Mouse (Mus musculus): ENCODE data around the gene Chml. TPM values are rescaled to one million over a fixed set of nuclear protein-coding genes. Genes with fewer than 3 reads are reported as not detected.

The Chml gene
- polyA plus RNA-seq, 1 experiment: 2.6 TPM

DNA sequence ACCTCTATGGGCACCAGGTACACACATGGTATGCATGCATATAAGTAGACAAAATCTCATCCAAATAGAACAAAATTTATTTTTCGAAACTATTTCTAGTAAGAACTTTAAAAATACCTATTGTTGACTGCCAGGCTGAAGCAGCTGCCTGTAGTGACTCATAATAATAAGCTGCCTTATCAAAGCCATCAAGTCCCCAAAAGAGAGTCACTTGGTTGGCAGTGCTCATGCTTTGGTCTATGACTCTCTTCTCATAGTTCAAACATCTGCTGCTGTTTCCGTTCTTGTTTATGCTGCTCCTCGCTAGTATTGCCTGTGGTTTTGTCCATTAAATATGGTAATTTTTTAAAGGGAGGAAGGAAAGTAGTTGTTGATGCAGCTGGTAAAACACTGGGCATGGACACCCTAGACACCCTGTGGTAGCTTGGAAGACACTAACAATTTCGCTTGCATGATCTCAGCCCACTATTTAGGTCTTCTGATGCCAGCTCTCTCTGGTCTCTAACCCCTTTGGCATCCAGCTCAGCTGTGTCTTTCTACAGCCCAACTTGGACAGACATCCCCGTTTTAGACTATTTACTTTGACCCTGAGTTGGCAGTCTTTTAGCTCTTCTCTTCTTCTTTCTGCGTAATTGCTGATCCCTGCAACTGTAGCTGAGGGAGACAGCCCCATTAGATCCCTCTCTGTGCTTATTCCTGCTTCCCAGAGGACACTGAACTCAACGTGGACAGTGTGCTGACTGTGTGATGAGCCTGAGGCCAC lies 19.0 kb downstream of the Chml start:
- H3K4me3 ChIP-seq (replicated peaks; ENCODE audit: control insufficient read depth, low read depth, low read length): no peak overlapping the region
- no peak overlapping the region for H3K27ac ChIP-seq (ENCODE audit: control insufficient read depth, insufficient read depth, low read depth, low read length, poor library complexity)
- H3K4me1 ChIP-seq (ENCODE audit: control insufficient read depth, insufficient read depth, low read length): no peaks in the 10 kb centered on the region
- no peak for TF ChIP-seq POLR2A (IDR thresholded peaks at IDR 0.05; ENCODE audit: borderline replicate concordance, control insufficient read depth, low read depth, low read length)
- no peak for TF ChIP-seq CTCF (IDR thresholded peaks at IDR 0.05; ENCODE audit: control insufficient read depth, insufficient read depth, low read length)
- WGBS: 61% methylated on average over 7 of the region's 7 CpGs

DNA sequence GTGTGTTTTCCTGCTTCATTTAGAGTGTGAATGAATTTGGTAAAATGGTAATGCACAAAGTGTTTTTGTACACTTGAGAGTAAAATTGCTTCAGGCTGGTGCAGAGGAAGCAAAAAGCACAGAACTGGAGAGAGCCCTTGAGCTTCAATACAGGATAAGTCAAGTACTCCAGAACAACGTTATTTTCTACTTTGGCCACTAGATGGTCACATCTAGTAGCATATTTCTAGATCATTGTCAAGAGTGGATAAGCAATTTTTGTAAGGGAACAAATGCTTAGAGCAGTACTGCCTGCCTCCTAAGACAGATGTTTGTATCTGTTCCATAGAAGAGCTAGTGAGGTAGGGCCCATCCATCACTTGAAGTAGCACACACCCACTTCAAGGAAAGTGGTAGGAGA lies 21.1 kb downstream of the Chml start:
- no peak for TF ChIP-seq POLR2A (IDR thresholded peaks at IDR 0.05; ENCODE audit: borderline replicate concordance, control insufficient read depth, low read depth, low read length)
- no peak for TF ChIP-seq CTCF (IDR thresholded peaks at IDR 0.05; ENCODE audit: control insufficient read depth, insufficient read depth, low read length)
- 3% methylated on average over 1 of the region's 1 CpGs for WGBS
- no peaks in the 10 kb centered on the region for H3K4me1 ChIP-seq (ENCODE audit: control insufficient read depth, insufficient read depth, low read length)

DNA sequence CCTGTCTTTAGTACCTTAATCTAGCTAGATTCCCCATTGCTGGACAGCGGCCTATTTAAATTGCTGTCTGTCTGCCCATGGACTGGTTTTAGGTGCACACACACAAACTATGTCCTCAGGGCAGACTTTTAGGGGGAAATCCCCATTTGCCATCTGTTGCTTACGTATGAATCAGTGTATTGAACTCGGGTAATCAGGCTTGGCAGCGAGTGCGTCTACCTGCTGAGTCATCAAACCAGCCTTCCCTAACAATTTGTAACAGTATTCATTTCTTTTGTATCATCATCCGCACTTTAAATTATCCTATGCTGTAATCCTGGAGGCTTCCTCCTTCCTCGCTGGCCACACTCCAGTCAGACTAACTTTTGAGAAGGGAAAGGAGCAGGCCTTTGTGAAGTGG lies 22.7 kb downstream of the Chml start:
- WGBS: 70% methylated on average over 7 of the region's 7 CpGs
- H3K27ac ChIP-seq (ENCODE audit: control insufficient read depth, insufficient read depth, low read depth, low read length, poor library complexity): no peak overlapping the region

More for the DNA sequence above, 21.1 kb downstream of the Chml start:
- H3K4me3 ChIP-seq (replicated peaks; ENCODE audit: control insufficient read depth, low read depth, low read length): no peak overlapping the region
- no peak overlapping the region for H3K27ac ChIP-seq (ENCODE audit: control insufficient read depth, insufficient read depth, low read depth, low read length, poor library complexity)

DNA sequence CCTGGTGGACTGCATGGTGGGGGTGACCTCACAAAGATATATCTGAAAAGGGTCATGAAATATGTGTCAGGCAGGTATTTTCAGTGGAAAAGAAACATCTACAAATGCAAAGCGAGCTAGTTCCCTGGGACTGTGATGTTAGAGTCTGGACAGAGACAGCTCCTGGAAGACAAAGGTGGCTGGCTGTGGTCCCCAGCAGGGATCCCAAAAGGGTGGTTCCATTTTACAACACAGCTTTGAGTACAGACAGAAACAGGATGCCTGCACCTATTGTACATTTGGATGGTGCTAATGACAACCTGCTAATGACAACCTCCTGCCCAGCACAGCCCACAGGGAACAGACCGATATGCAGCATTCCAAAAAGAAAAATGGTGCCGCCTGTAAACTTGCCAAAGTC lies 23.2 kb downstream of the Chml start:
- Histone ChIP-seq H3K4me1 (ENCODE audit: control insufficient read depth, insufficient read depth, low read length) (no peaks in the 10 kb centered on the region), H3K4me3 (replicated peaks; ENCODE audit: control insufficient read depth, low read depth, low read length) (no peak overlapping the region), H3K27ac (ENCODE audit: control insufficient read depth, insufficient read depth, low read depth, low read length, poor library complexity) (no peak overlapping the region)
- 83% methylated on average over 3 of the region's 3 CpGs for WGBS
- no peak for TF ChIP-seq CTCF (IDR thresholded peaks at IDR 0.05; ENCODE audit: control insufficient read depth, insufficient read depth, low read length)
- no peak for TF ChIP-seq POLR2A (IDR thresholded peaks at IDR 0.05; ENCODE audit: borderline replicate concordance, control insufficient read depth, low read depth, low read length)

More for the DNA sequence above, 22.7 kb downstream of the Chml start:
- no peak for TF ChIP-seq CTCF (IDR thresholded peaks at IDR 0.05; ENCODE audit: control insufficient read depth, insufficient read depth, low read length)
- no peak for TF ChIP-seq POLR2A (IDR thresholded peaks at IDR 0.05; ENCODE audit: borderline replicate concordance, control insufficient read depth, low read depth, low read length)
- Histone ChIP-seq H3K4me1 (ENCODE audit: control insufficient read depth, insufficient read depth, low read length) (no peaks in the 10 kb centered on the region), H3K4me3 (replicated peaks; ENCODE audit: control insufficient read depth, low read depth, low read length) (no peak overlapping the region)

DNA sequence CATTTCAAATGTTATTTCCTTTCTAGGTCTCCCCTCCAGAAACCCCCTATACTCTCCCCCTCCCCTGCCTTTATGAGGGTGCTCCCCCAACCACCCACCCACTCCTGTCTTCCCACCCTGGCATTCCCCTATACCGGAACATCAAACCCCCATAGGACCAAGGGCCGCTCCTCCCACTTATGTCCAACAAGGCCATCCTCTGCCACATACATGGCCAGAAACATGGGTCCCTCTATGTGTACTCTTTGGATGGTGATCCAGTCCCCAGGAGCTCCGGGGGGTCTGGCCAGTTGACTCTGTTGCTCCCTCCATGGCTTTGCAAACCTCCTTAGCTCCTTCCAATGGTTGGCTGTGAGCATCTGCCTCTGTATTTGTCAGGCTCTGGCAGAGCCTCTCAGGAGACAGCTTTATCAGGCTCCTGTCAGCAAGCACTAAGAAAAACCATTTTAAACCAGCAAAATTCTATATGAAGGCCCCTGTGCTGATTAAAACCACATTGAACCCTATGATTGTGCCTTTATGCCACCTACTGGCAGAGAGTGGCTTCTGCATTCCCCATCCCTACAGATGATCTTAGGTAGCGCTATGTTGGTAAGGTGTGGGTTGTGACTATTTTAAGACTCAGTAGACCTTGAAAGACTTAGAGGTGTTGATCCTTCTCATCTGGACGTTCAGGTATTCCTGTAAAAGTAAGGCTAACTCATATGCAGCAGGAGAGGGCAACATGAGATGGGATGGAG lies 23.9 kb downstream of the Chml start:
- Histone ChIP-seq H3K27ac (ENCODE audit: control insufficient read depth, insufficient read depth, low read depth, low read length, poor library complexity) (no peak overlapping the region), H3K4me1 (ENCODE audit: control insufficient read depth, insufficient read depth, low read length) (no peaks in the 10 kb centered on the region), H3K4me3 (replicated peaks; ENCODE audit: control insufficient read depth, low read depth, low read length) (no peak overlapping the region)
- WGBS: 54% methylated on average over 5 of the region's 5 CpGs
- TF ChIP-seq POLR2A (IDR thresholded peaks at IDR 0.05; ENCODE audit: borderline replicate concordance, control insufficient read depth, low read depth, low read length) (no peak), CTCF (IDR thresholded peaks at IDR 0.05; ENCODE audit: control insufficient read depth, insufficient read depth, low read length) (no peak)

DNA sequence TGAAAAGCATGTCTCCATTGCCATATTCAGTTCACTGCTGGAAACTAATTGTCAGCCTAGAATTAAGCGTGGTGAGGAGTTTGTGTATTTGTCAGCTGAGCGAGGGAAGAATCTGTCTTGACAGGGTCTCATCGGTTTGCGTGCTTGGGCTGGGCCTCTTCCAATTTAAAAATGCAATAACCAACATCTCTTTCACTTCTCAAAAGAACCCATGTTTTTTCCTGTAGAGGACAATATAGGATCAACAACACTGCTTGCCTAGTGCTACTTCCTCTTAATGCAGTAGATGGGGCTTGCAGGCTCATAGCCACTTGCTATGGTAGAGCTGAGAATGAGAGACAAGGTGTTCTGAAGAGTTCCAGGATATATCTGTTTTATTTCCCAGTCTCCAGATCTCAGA lies 32.8 kb downstream of the Chml start:
- H3K27ac ChIP-seq (ENCODE audit: control insufficient read depth, insufficient read depth, low read depth, low read length, poor library complexity): peak overlapping the region; percentile 79; the same call in 1 of the 2 replicates
- 32% methylated on average over 4 of the region's 4 CpGs for WGBS

DNA sequence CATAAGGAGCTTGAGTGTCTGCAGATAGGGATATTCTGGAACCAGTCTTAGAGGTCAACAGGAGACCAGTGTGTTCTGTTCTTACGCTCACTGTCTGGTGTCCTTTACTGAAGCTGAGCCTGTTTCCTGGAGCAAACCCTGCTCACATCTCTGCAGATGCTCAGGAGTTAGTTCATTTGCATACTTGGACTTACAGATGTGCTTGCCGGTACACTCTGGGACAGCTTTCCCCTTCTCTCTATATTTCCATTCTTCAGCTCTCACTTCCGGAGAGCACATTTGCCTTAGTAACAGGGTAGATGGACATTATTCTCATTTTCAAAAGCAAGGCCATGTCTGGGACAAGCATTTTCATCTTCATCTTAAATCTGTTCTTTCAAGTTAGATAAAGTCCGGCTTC lies 44.1 kb downstream of the Chml start:
- no peak for TF ChIP-seq POLR2A (IDR thresholded peaks at IDR 0.05; ENCODE audit: borderline replicate concordance, control insufficient read depth, low read depth, low read length)
- TF ChIP-seq CTCF (IDR thresholded peaks at IDR 0.05; ENCODE audit: control insufficient read depth, insufficient read depth, low read length): no peak
- no peak overlapping the region for H3K27ac ChIP-seq (ENCODE audit: control insufficient read depth, insufficient read depth, low read depth, low read length, poor library complexity)
- WGBS: 90% methylated on average over 4 of the region's 4 CpGs

More for the DNA sequence above, 32.8 kb downstream of the Chml start:
- TF ChIP-seq CTCF (IDR thresholded peaks at IDR 0.05; ENCODE audit: control insufficient read depth, insufficient read depth, low read length) (no peak), POLR2A (IDR thresholded peaks at IDR 0.05; ENCODE audit: borderline replicate concordance, control insufficient read depth, low read depth, low read length) (no peak)
- H3K4me1 ChIP-seq (ENCODE audit: control insufficient read depth, insufficient read depth, low read length): no peaks in the 10 kb centered on the region; the same call in 1 of the 2 replicates
- no peak overlapping the region for H3K4me3 ChIP-seq (replicated peaks; ENCODE audit: control insufficient read depth, low read depth, low read length)

DNA sequence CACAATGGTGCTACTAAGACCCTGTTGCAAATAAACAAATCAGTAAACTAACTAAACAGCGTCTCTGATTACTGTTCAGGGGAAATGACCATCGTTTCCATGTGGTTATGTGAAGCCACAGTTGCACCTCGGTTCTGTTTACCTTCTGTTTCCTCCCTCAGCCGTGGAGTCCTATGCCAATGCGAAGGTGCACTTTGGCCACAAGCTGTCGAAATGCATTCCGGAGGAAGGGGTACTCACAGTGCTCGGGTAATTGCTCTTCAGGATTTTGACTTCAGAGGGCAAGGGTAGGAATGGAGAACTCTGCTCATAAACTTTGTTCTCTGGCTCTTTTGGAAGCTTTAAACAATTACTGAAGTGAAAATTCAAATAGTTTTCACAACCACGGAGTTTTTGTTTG lies 45.7 kb downstream of the Chml start:
- Histone ChIP-seq H3K27ac (ENCODE audit: control insufficient read depth, insufficient read depth, low read depth, low read length, poor library complexity) (no peak overlapping the region), H3K4me1 (ENCODE audit: control insufficient read depth, insufficient read depth, low read length) (peaks cover 2% of the 10 kb centered on the region; the same call in 1 of the 2 replicates), H3K4me3 (replicated peaks; ENCODE audit: control insufficient read depth, low read depth, low read length) (no peak overlapping the region)
- no peak for TF ChIP-seq POLR2A (IDR thresholded peaks at IDR 0.05; ENCODE audit: borderline replicate concordance, control insufficient read depth, low read depth, low read length)
- TF ChIP-seq CTCF (IDR thresholded peaks at IDR 0.05; ENCODE audit: control insufficient read depth, insufficient read depth, low read length): no peak
- WGBS: 15% methylated on average over 9 of the region's 9 CpGs

More for the DNA sequence above, 44.1 kb downstream of the Chml start:
- Histone ChIP-seq H3K4me3 (replicated peaks; ENCODE audit: control insufficient read depth, low read depth, low read length) (no peak overlapping the region), H3K4me1 (ENCODE audit: control insufficient read depth, insufficient read depth, low read length) (peaks cover 2% of the 10 kb centered on the region; the same call in 1 of the 2 replicates)

All from bone marrow, adult 2 months (tissue).